Mouse (Mus musculus): ENCODE data around the gene Mkks. TPM values are rescaled to one million over a fixed set of nuclear protein-coding genes. Genes with fewer than 3 reads are reported as not detected.

Mkks gene
- polyA plus RNA-seq (2015; fragmentation: Illumina TruSeq; extraction: RNeasy Lipid Tissue Mini Kit (QIAGEN cat#74804); ENCODE audit: insufficient read depth, low read depth, low replicate concordance), result 2.5 TPM

DNA sequence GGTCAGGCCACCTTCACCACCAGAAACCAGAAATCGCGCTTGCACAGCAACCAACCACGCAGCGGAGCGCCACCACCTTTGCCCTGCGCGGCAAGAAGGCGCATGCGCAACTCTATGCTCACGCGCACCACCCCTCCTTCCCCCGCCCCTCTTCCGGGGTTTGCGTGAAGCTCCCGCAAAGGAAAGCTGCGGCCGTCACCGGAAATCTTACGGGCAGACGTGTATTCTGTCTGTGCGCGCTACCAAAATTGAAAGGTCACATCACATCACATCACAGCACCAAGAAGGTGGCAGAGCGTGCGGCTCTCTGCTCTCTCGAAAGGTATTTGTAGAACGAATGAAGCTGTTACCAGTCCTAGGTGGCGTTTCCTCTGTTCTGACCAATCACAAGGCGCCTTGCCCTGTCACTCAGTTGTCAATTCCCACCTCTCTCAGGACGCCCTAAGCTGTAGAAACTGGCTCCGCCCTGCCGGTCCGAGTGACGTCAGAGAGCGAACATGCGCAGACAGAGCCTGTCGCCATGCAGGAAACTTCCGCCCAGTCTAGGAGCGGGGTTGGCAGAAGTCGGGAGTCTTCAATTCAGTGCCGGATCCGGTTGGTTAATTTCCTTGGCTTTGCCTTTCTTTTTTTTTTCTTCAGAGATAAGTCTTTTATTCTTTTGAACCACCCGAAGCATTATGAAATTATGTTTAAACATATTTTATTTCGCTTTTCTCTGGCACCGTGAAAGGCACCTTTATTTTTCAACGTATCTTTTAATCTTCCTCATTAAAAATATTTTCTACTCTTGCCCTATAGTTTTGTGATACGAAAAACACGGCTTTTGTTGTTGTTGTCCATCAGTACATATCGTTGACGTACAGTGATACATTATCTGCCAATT is at the start of gene Mkks, which contains the start of the genes Slx4ip and AL731706.1:
TSS of gene Mkks (minus strand) at position 322 of the 883 bp plus-strand sequence.
TSS of gene Slx4ip (plus strand) at position 151 of the 883 bp plus-strand sequence.
TSS of gene AL731706.1 (minus strand) at position 322 of the 883 bp plus-strand sequence.

DNA sequence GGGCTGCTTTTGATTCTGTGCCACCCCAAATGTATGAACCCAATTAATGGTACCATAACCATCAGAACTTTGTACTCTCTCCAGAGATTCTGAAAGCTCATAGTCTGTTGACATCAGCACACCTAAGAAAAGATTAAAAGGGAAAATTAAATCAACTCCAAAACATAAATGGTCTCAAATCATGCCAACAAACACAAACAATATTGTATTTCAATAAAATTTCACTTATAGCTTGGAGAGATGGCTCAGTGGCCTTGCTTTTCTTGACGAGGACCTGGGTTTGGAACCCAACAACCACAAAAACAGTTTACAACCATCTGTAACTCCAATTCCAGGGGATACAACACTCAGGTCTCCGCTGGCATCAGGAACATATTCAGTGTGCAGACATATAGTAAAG is 5.6 kb downstream of the Mkks start, which contains the start of gene AL731706.2:
TSS of gene AL731706.2 (minus strand) at position 101 of the 400 bp plus-strand sequence.

Other genes with a start within 250 kb of the Mkks start
- 7.8 TPM for gene Snap25, start 177.9 kb downstream of the Mkks start, polyA plus RNA-seq (2015; fragmentation: Illumina TruSeq; extraction: RNeasy Lipid Tissue Mini Kit (QIAGEN cat#74804); ENCODE audit: insufficient read depth, low read depth, low replicate concordance)
- not detected for gene AL731706.2, start 5.7 kb downstream of the Mkks start, polyA plus RNA-seq (2015; fragmentation: Illumina TruSeq; extraction: RNeasy Lipid Tissue Mini Kit (QIAGEN cat#74804); ENCODE audit: insufficient read depth, low read depth, low replicate concordance)
- gene Slx4ip, start 171 bp downstream of the Mkks start, polyA plus RNA-seq (2015; fragmentation: Illumina TruSeq; extraction: RNeasy Lipid Tissue Mini Kit (QIAGEN cat#74804); ENCODE audit: insufficient read depth, low read depth, low replicate concordance), result 0.85 TPM
- 3.8 TPM for gene AL731706.1, start within 50 bp of the Mkks start, polyA plus RNA-seq (2015; fragmentation: Illumina TruSeq; extraction: RNeasy Lipid Tissue Mini Kit (QIAGEN cat#74804); ENCODE audit: insufficient read depth, low read depth, low replicate concordance)
- 5.9 TPM for gene Jag1, start 225.3 kb upstream of the Mkks start, polyA plus RNA-seq (2015; fragmentation: Illumina TruSeq; extraction: RNeasy Lipid Tissue Mini Kit (QIAGEN cat#74804); ENCODE audit: insufficient read depth, low read depth, low replicate concordance)

Measured in pancreas, adult 10 weeks (tissue).